Mouse (Mus musculus) layer of hippocampus, adult 2 months (tissue): ENCODE data around the gene 6330409D20Rik. TPM values are rescaled to one million over a fixed set of nuclear protein-coding genes. Genes with fewer than 3 reads are reported as not detected.

Experiments
- DNase-seq, 2 experiments: peaks; one replicate each; pipeline ENCODE4 v3.0.0; 2022; ENCODE audit warnings: low spot score in 2 of 2
- H3K27ac ChIP-seq: fragments of 200-600 bp; 2 replicates; pipeline ENCODE4 v1.8.1; 2022
- H3K4me3 ChIP-seq: fragments of 200-600 bp; 2 replicates; pipeline ENCODE4 v1.8.1; 2022; ENCODE audit warnings: mild to moderate bottlenecking
- CTCF ChIP-seq: fragments of 200-600 bp; conservative IDR thresholded peaks from 2 replicates; pipeline ENCODE4 v1.8.1; 2022; ENCODE audit warnings: antibody characterized with exemption, mild to moderate bottlenecking, moderate library complexity
- microRNA-seq, 2 experiments: library from miRNA; unstranded; fragments of <30 nt; microRNA quantifications; one replicate each; pipeline ENCODE4 v1.2.0; 2021
- total RNA-seq, 2 experiments: library from RNA; stranded (reverse); gene quantifications; 2 replicates each; pipeline ENCODE4 v1.2.3; 2021

6330409D20Rik gene
- total RNA-seq, 2 experiments from 2014 or later = 1.4 to 2.9 TPM

DNA sequence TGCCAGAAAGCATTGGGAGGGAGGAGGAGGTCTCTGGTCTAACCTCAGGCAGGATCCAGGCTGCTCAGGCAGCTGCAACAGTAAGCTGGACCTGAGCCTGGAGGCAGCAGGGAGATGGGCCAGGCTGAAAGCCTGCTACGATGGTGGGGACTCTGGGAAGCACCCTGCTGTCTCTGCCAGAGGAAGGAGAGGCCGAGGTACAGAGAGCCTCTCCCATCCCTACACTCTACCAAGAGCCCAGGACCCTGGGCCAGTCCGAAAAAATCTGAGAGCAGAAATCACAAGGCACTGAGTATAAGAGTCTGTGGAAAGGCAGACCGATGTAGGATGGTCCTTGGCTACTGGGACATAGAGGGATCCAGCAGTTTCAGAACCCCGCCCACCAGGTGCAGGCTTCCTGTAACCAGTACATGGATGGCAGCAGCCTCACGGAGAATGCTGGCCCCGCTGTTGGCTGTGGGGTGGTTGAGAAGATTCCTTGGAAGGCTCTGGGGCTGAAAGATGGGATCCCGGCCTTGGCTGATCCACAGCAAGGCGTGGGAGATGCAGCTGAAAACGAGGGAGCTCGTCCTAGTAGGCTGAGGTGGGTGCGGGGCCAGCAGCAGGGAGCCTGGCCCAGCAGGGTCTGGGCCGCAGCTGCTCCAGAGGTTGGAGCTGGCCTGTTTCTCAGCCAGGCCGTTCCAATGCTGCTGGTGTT, 57.9 kb downstream of the 6330409D20Rik start:
- TF ChIP-seq CTCF = no peak
- H3K4me3 ChIP-seq = no peak overlapping the region
- DNase-seq = no peak
- no peak overlapping the region for H3K27ac ChIP-seq

Small RNA genes within 50 kb of the gene (microRNA-seq; reads per million reads assigned to microRNA genes)
- 0.18 to 0.64 reads per million in 2 experiments for gene Mir2861
- 0 to 0.64 reads per million in 2 experiments for gene Mir3960
- gene Mir8093 = 0 to 0.18 reads per million in 2 experiments

Other genes starting within 250 kb of the 6330409D20Rik start
- gene Fam102a, start 205.7 kb downstream of the 6330409D20Rik start, total RNA-seq = 10 to 100 TPM; 77.1 TPM
- gene Dpm2, start 170.2 kb downstream of the 6330409D20Rik start, total RNA-seq = 10 to 100 TPM; 77.6 to 84.0 TPM
- 1 to 10 TPM; 4.4 to 5.0 TPM for gene Pip5kl1, start 166.2 kb downstream of the 6330409D20Rik start, total RNA-seq
- under 1 TPM in 1 of 2 experiments, not detected in 1; 0.71 TPM for gene 9430097D07Rik, start 165.3 kb downstream of the 6330409D20Rik start, total RNA-seq
- gene St6galnac4, start 153.9 kb downstream of the 6330409D20Rik start, total RNA-seq = 10 to 100 TPM; 36.4 to 40.0 TPM
- gene St6galnac6, start 141.3 kb downstream of the 6330409D20Rik start, total RNA-seq = 100 to 1,000 TPM; 117 to 124 TPM
- 100 to 1,000 TPM; 120 to 123 TPM for gene Ak1, start 119.3 kb downstream of the 6330409D20Rik start, total RNA-seq
- 10 to 100 TPM; 16.4 to 19.7 TPM for gene Eng, start 94.4 kb downstream of the 6330409D20Rik start, total RNA-seq
- 10 to 100 TPM; 10.7 to 14.6 TPM for gene Fpgs, start 36.9 kb downstream of the 6330409D20Rik start, total RNA-seq
- gene Cdk9, start 27.9 kb downstream of the 6330409D20Rik start, total RNA-seq = 100 to 1,000 TPM; 115 to 121 TPM
- 10 to 100 TPM; 18.9 to 20.1 TPM for gene Sh2d3c, start 20.0 kb downstream of the 6330409D20Rik start, total RNA-seq
- gene Tor2a, start 16.2 kb upstream of the 6330409D20Rik start, total RNA-seq = 10 to 100 TPM; 30.3 to 32.3 TPM
- gene Ttc16, start 34.6 kb upstream of the 6330409D20Rik start, total RNA-seq = under 1 TPM; 0.69 to 0.82 TPM
- gene Ptrh1, start 34.8 kb upstream of the 6330409D20Rik start, total RNA-seq = 1 to 10 TPM; 5.9 to 6.4 TPM
- gene Cfap157, start 43.4 kb upstream of the 6330409D20Rik start, total RNA-seq = 1 to 10 TPM in 1 of 2 experiments, not detected in 1; 2.0 TPM
- gene Stxbp1, start 106.2 kb upstream of the 6330409D20Rik start, total RNA-seq = 100 to 1,000 TPM; 550 to 603 TPM
- 10 to 100 TPM; 14.5 to 14.9 TPM for gene Fam129b, start 135.1 kb upstream of the 6330409D20Rik start, total RNA-seq
- 100 to 1,000 TPM; 115 to 125 TPM for gene Rpl12, start 220.5 kb upstream of the 6330409D20Rik start, total RNA-seq
- gene Lrsam1, start 220.6 kb upstream of the 6330409D20Rik start, total RNA-seq = 10 to 100 TPM; 36.8 to 37.9 TPM
- gene Slc2a8, start 241.1 kb upstream of the 6330409D20Rik start, total RNA-seq = 10 to 100 TPM; 19.1 to 21.7 TPM